Mouse (Mus musculus): ENCODE results near the gene Il2ra.
A peak's percentile ranks its signal among the peaks of the same experiment; 100 is the strongest.
"Not testable (repeated sequence)": the region's sequence is repeated elsewhere in the genome, so short reads cannot be mapped to it uniquely, and the experiment has no call there.

The Il2ra gene

GRCm38 (mm10) chr2:11705201-11706025 is 62.8 kb downstream of the Il2ra start, which contains the start of gene Il15ra:
Gene Il15ra (plus strand): TSS chr2:11705290.
- DNase-seq (ENCODE audit: low spot score): peak; percentile 49

GRCm38 (mm10) chr2:11706030-11706745 is 63.6 kb downstream of the Il2ra start:
- DNase-seq (ENCODE audit: low spot score): no peak

GRCm38 (mm10) chr2:11706746-11707065 is 64.1 kb downstream of the Il2ra start:
- no peak for DNase-seq (ENCODE audit: low spot score)

GRCm38 (mm10) chr2:11708538-11708937 is 65.9 kb downstream of the Il2ra start:
- DNase-seq (ENCODE audit: low spot score): no peak

- not testable (repeated sequence) for DNase-seq (ENCODE audit: low spot score)
Observed at GRCm38 (mm10) chr2:11710101-11710500, 67.5 kb downstream of the Il2ra start.

- no peak for DNase-seq (ENCODE audit: low spot score)
Observed at GRCm38 (mm10) chr2:11712483-11712990, 69.9 kb downstream of the Il2ra start.

- DNase-seq (ENCODE audit: low spot score): no peak
Observed at GRCm38 (mm10) chr2:11713021-11713420, 70.4 kb downstream of the Il2ra start.

- no peak for DNase-seq (ENCODE audit: low spot score)
Observed at GRCm38 (mm10) chr2:11714535-11714934, 71.9 kb downstream of the Il2ra start.

GRCm38 (mm10) chr2:11718573-11718972 is 76.0 kb downstream of the Il2ra start:
- DNase-seq (ENCODE audit: low spot score): no peak

- DNase-seq (ENCODE audit: low spot score): no peak
Observed at GRCm38 (mm10) chr2:11722564-11722963, 80.0 kb downstream of the Il2ra start.

GRCm38 (mm10) chr2:11727574-11727973 is 85.0 kb downstream of the Il2ra start:
- no peak for DNase-seq (ENCODE audit: low spot score)

- DNase-seq (ENCODE audit: low spot score): no peak
Observed at GRCm38 (mm10) chr2:11729091-11729490, 86.5 kb downstream of the Il2ra start.

- DNase-seq (ENCODE audit: low spot score): no peak
Observed at GRCm38 (mm10) chr2:11732978-11733377, 90.4 kb downstream of the Il2ra start.

- DNase-seq (ENCODE audit: low spot score): no peak
Observed at GRCm38 (mm10) chr2:11735853-11736252, 93.2 kb downstream of the Il2ra start.

GRCm38 (mm10) chr2:11738794-11739193 is 96.2 kb downstream of the Il2ra start:
- DNase-seq (ENCODE audit: low spot score): no peak

- DNase-seq (ENCODE audit: low spot score): no peak
Observed at GRCm38 (mm10) chr2:11739516-11740051, 97.0 kb downstream of the Il2ra start.
